Mouse (Mus musculus): ENCODE data around the gene Ptprd. TPM values are rescaled to one million over a fixed set of nuclear protein-coding genes. Genes with fewer than 3 reads are reported as not detected.

Ptprd gene
- polyA plus RNA-seq, 1 experiment from 2014 or later, result 14.5 TPM

GRCm38 (mm10) chr4:76444778-76445177, 1767.0 kb downstream of the Ptprd start:
- no peaks in the 10 kb centered on the region for H3K4me1 ChIP-seq (replicated peaks; ENCODE audit: insufficient read depth, low read length)
- no peak overlapping the region for H3K9ac ChIP-seq (ENCODE audit: low read depth, low read length)
- TF ChIP-seq CTCF (IDR thresholded peaks at IDR 0.05; ENCODE audit: low read depth), result no peak
- H3K27ac ChIP-seq, result no peak overlapping the region
- no peak for ATAC-seq (replicated peaks; ENCODE audit: low FRiP score, low read depth)
- WGBS, result 50% methylated on average over 4 of the region's 4 CpGs
- no peak overlapping the region for H3K4me3 ChIP-seq (replicated peaks; ENCODE audit: low read depth, low read length)
- no peaks in the 10 kb centered on the region for H3K27me3 ChIP-seq (ENCODE audit: insufficient read depth, low read length)
- H3K36me3 ChIP-seq (ENCODE audit: insufficient read depth, low read length), result no peaks in the 10 kb centered on the region
- H3K4me2 ChIP-seq (ENCODE audit: low read length), result no peak overlapping the region
- H3K9me3 ChIP-seq (replicated peaks; ENCODE audit: low read length), result no peaks in the 10 kb centered on the region
- DNase-seq (ENCODE audit: low spot score), result no peak

GRCm38 (mm10) chr4:76443553-76443952, 1768.2 kb downstream of the Ptprd start:
- no peak overlapping the region for H3K4me3 ChIP-seq (replicated peaks; ENCODE audit: low read depth, low read length)
- no peaks in the 10 kb centered on the region for H3K9me3 ChIP-seq (replicated peaks; ENCODE audit: low read length)
- DNase-seq (ENCODE audit: low spot score) (peak; percentile 73), ATAC-seq (replicated peaks; ENCODE audit: low FRiP score, low read depth) (no peak)
- H3K27me3 ChIP-seq (ENCODE audit: insufficient read depth, low read length), result no peaks in the 10 kb centered on the region
- H3K4me2 ChIP-seq (ENCODE audit: low read length), result no peak overlapping the region
- no peak overlapping the region for H3K9ac ChIP-seq (ENCODE audit: low read depth, low read length)
- H3K36me3 ChIP-seq (ENCODE audit: insufficient read depth, low read length), result no peaks in the 10 kb centered on the region
- no peak overlapping the region for H3K27ac ChIP-seq
- 42% methylated on average over 4 of the region's 4 CpGs for WGBS
- H3K4me1 ChIP-seq (replicated peaks; ENCODE audit: insufficient read depth, low read length), result no peaks in the 10 kb centered on the region
- TF ChIP-seq CTCF (IDR thresholded peaks at IDR 0.05; ENCODE audit: low read depth), result no peak

- Histone ChIP-seq H3K27ac (no peak overlapping the region), H3K4me2 (ENCODE audit: low read length) (no peak overlapping the region), H3K27me3 (ENCODE audit: insufficient read depth, low read length) (no peaks in the 10 kb centered on the region), H3K9ac (ENCODE audit: low read depth, low read length) (no peak overlapping the region), H3K9me3 (replicated peaks; ENCODE audit: low read length) (no peaks in the 10 kb centered on the region), H3K4me1 (replicated peaks; ENCODE audit: insufficient read depth, low read length) (no peaks in the 10 kb centered on the region), H3K36me3 (ENCODE audit: insufficient read depth, low read length) (no peaks in the 10 kb centered on the region), H3K4me3 (replicated peaks; ENCODE audit: low read depth, low read length) (no peak overlapping the region)
- 42% methylated on average over 6 of the region's 6 CpGs for WGBS
- no peak for ATAC-seq (replicated peaks; ENCODE audit: low FRiP score, low read depth)
- TF ChIP-seq CTCF (IDR thresholded peaks at IDR 0.05; ENCODE audit: low read depth), result no peak
- DNase-seq (ENCODE audit: low spot score), result no peak
Measured at GRCm38 (mm10) chr4:76440791-76441364, 1770.9 kb downstream of the Ptprd start.

GRCm38 (mm10) chr4:76438496-76439079, 1773.2 kb downstream of the Ptprd start:
- ATAC-seq (replicated peaks; ENCODE audit: low FRiP score, low read depth) (no peak), DNase-seq (ENCODE audit: low spot score) (no peak)
- no peak for TF ChIP-seq CTCF (IDR thresholded peaks at IDR 0.05; ENCODE audit: low read depth)
- 66% methylated on average over 6 of the region's 6 CpGs for WGBS
- Histone ChIP-seq H3K9me3 (replicated peaks; ENCODE audit: low read length) (no peaks in the 10 kb centered on the region), H3K9ac (ENCODE audit: low read depth, low read length) (no peak overlapping the region), H3K27me3 (ENCODE audit: insufficient read depth, low read length) (no peaks in the 10 kb centered on the region), H3K4me2 (ENCODE audit: low read length) (no peak overlapping the region), H3K36me3 (ENCODE audit: insufficient read depth, low read length) (no peaks in the 10 kb centered on the region), H3K27ac (no peak overlapping the region), H3K4me1 (replicated peaks; ENCODE audit: insufficient read depth, low read length) (no peaks in the 10 kb centered on the region), H3K4me3 (replicated peaks; ENCODE audit: low read depth, low read length) (no peak overlapping the region)

- DNase-seq (ENCODE audit: low spot score) (no peak), ATAC-seq (replicated peaks; ENCODE audit: low FRiP score, low read depth) (no peak)
- H3K4me2 ChIP-seq (ENCODE audit: low read length), result no peak overlapping the region
- no peaks in the 10 kb centered on the region for H3K4me1 ChIP-seq (replicated peaks; ENCODE audit: insufficient read depth, low read length)
- H3K4me3 ChIP-seq (replicated peaks; ENCODE audit: low read depth, low read length), result no peak overlapping the region
- TF ChIP-seq CTCF (IDR thresholded peaks at IDR 0.05; ENCODE audit: low read depth), result no peak
- no peak overlapping the region for H3K9ac ChIP-seq (ENCODE audit: low read depth, low read length)
- no peaks in the 10 kb centered on the region for H3K9me3 ChIP-seq (replicated peaks; ENCODE audit: low read length)
- H3K36me3 ChIP-seq (ENCODE audit: insufficient read depth, low read length), result no peaks in the 10 kb centered on the region
- no peak overlapping the region for H3K27ac ChIP-seq
- 96% methylated on average over 4 of the region's 4 CpGs for WGBS
- no peaks in the 10 kb centered on the region for H3K27me3 ChIP-seq (ENCODE audit: insufficient read depth, low read length)
Measured at GRCm38 (mm10) chr4:76438068-76438467, 1773.7 kb downstream of the Ptprd start.

GRCm38 (mm10) chr4:76435920-76436319, 1775.8 kb downstream of the Ptprd start:
- 0 out of 2 replicates have a peak, but pooled peaks have one; percentile 52 for ATAC-seq (replicated peaks; ENCODE audit: low FRiP score, low read depth)
- 61% methylated on average over 5 of the region's 5 CpGs for WGBS

More at GRCm38 (mm10) chr4:76435920-76436319, 1775.8 kb downstream of the Ptprd start:
- H3K4me1 ChIP-seq (replicated peaks; ENCODE audit: insufficient read depth, low read length), result no peaks in the 10 kb centered on the region
- no peak for TF ChIP-seq CTCF (IDR thresholded peaks at IDR 0.05; ENCODE audit: low read depth)
- DNase-seq (ENCODE audit: low spot score), result no peak
- H3K36me3 ChIP-seq (ENCODE audit: insufficient read depth, low read length), result no peaks in the 10 kb centered on the region
- H3K4me3 ChIP-seq (replicated peaks; ENCODE audit: low read depth, low read length), result no peak overlapping the region
- no peak overlapping the region for H3K9ac ChIP-seq (ENCODE audit: low read depth, low read length)
- peak overlapping the region; percentile 5; the same call in 1 of the 2 replicates for H3K27ac ChIP-seq
- no peaks in the 10 kb centered on the region for H3K27me3 ChIP-seq (ENCODE audit: insufficient read depth, low read length)
- no peak overlapping the region for H3K4me2 ChIP-seq (ENCODE audit: low read length)
- H3K9me3 ChIP-seq (replicated peaks; ENCODE audit: low read length), result no peaks in the 10 kb centered on the region
